ENCODE assay signal across 16 mouse cellular contexts in genomic region chr1:52663228-52663627, GRCm38 (mm10). TPM values are rescaled to one million over a fixed set of nuclear protein-coding genes. Genes with fewer than 3 reads are reported as not detected.
DNase-seq lines count a peak whose midpoint lies in the region; ATAC-seq lines count a peak whose summit lies in the region.
"Had no signal": no experiment of that assay in that cellular context is flagged by ENCODE, and none has a peak within 500 bp of the region (broad histone marks: within the 10 kb centered on the region; RNA-seq: fewer than 3 reads in every experiment).

No protein-coding gene starts in this region.

- H3K9ac ChIP-seq in hindbrain, embryonic 16.5 days (ENCODE audit: low read depth, low read length) = no peak overlapping the region
- no peak overlapping the region for H3K9ac ChIP-seq in forebrain, embryonic 16.5 days (replicated peaks; ENCODE audit: low read depth, low read length)
- H3K9ac ChIP-seq in midbrain, embryonic 15.5 days = no peak overlapping the region
- H3K9ac ChIP-seq: heart, embryonic 13.5 days; limb, embryonic 12.5 days; liver, embryonic 14.5 days had no signal

- no peaks in the 10 kb centered on the region; the same call in 1 of the 2 replicates for H3K36me3 ChIP-seq in hindbrain, embryonic 16.5 days (ENCODE audit: control insufficient read depth, insufficient read depth, low read length)
- H3K36me3 ChIP-seq in hindbrain, embryonic 10.5 days = no peaks in the 10 kb centered on the region
- H3K36me3 ChIP-seq in forebrain, embryonic 16.5 days (ENCODE audit: control insufficient read depth, insufficient read depth) = peaks cover 4% of the 10 kb centered on the region; the same call in 1 of the 2 replicates
- H3K36me3 ChIP-seq in midbrain, embryonic 15.5 days (replicated peaks) = peaks cover 2% of the 10 kb centered on the region; the same call in 1 of the 2 replicates
- H3K36me3 ChIP-seq: limb, embryonic 12.5 days had no signal

- no peak overlapping the region for H3K4me2 ChIP-seq in hindbrain, embryonic 16.5 days (ENCODE audit: low read length)
- no peak overlapping the region for H3K4me2 ChIP-seq in forebrain, embryonic 16.5 days (ENCODE audit: low read length)
- no peak overlapping the region for H3K4me2 ChIP-seq in midbrain, embryonic 15.5 days
- H3K4me2 ChIP-seq: heart, embryonic 13.5 days; limb, embryonic 12.5 days had no signal

- no peaks in the 10 kb centered on the region for H3K27me3 ChIP-seq in hindbrain, embryonic 16.5 days (replicated peaks; ENCODE audit: control insufficient read depth, insufficient read depth, low read length)
- H3K27me3 ChIP-seq in hindbrain, embryonic 10.5 days (ENCODE audit: insufficient read depth, poor library complexity, severe bottlenecking) = no peaks in the 10 kb centered on the region
- no peaks in the 10 kb centered on the region for H3K27me3 ChIP-seq in forebrain, embryonic 16.5 days (replicated peaks; ENCODE audit: control insufficient read depth, insufficient read depth, low read length)
- H3K27me3 ChIP-seq in midbrain, embryonic 15.5 days (replicated peaks) = no peaks in the 10 kb centered on the region
- H3K27me3 ChIP-seq: heart, embryonic 13.5 days; limb, embryonic 12.5 days had no signal

- no peak for DNase-seq in hindbrain, embryonic 10.5 days (ENCODE audit: low spot score)
- peak; percentile 58 to 68 for DNase-seq in left cerebral cortex, adult 18-20 months (ENCODE audit: low spot score in 2 of 2)
- peak; percentile 55 to 72 for DNase-seq in right cerebral cortex, postnatal 10 days (ENCODE audit: low spot score in 2 of 2)
- no peak for DNase-seq in cerebellum, adult 9-11 months
- DNase-seq: cerebellum, postnatal 10 days; heart, postnatal 4 days; kidney, adult 8-10 months; kidney, postnatal 36 days; midbrain, embryonic 14.5 days; thymus, postnatal 25 days had no signal

- WGBS in hindbrain, embryonic 16.5 days = 78% methylated on average over 7 of the region's 7 CpGs
- 94% methylated on average over 7 of the region's 7 CpGs for WGBS in hindbrain, embryonic 10.5 days
- 74% methylated on average over 7 of the region's 7 CpGs for WGBS in forebrain, embryonic 16.5 days
- WGBS in midbrain, embryonic 15.5 days = 85% methylated on average over 7 of the region's 7 CpGs

- 0 out of 2 replicates have a peak, but pooled peaks have one; percentile 37 for ATAC-seq in hindbrain, embryonic 16.5 days
- peak; percentile 76 for ATAC-seq in forebrain, embryonic 16.5 days
- ATAC-seq in midbrain, embryonic 15.5 days (replicated peaks) = no peak

- no peaks in the 10 kb centered on the region for H3K4me1 ChIP-seq in hindbrain, embryonic 16.5 days (ENCODE audit: control insufficient read depth, insufficient read depth, low read depth, low read length)
- no peaks in the 10 kb centered on the region for H3K4me1 ChIP-seq in hindbrain, embryonic 10.5 days (replicated peaks)
- no peaks in the 10 kb centered on the region for H3K4me1 ChIP-seq in forebrain, embryonic 16.5 days (replicated peaks; ENCODE audit: control insufficient read depth, insufficient read depth, low read length)
- no peaks in the 10 kb centered on the region for H3K4me1 ChIP-seq in midbrain, embryonic 15.5 days
- H3K4me1 ChIP-seq: heart, embryonic 13.5 days had no signal

- no peaks in the 10 kb centered on the region for H3K9me3 ChIP-seq in hindbrain, embryonic 16.5 days (ENCODE audit: control insufficient read depth, low read length)
- no peaks in the 10 kb centered on the region for H3K9me3 ChIP-seq in hindbrain, embryonic 10.5 days
- 0 out of 2 replicates have a peak, but pooled peaks cover 4% of the 10 kb centered on the region for H3K9me3 ChIP-seq in forebrain, embryonic 16.5 days (ENCODE audit: control insufficient read depth, low read length)
- H3K9me3 ChIP-seq in midbrain, embryonic 15.5 days = no peaks in the 10 kb centered on the region
- H3K9me3 ChIP-seq: heart, embryonic 13.5 days; limb, embryonic 12.5 days had no signal

- no peak overlapping the region for H3K27ac ChIP-seq in hindbrain, embryonic 16.5 days (ENCODE audit: low read depth, low read length)
- no peak overlapping the region for H3K27ac ChIP-seq in hindbrain, embryonic 10.5 days
- no peak overlapping the region for H3K27ac ChIP-seq in forebrain, embryonic 16.5 days (ENCODE audit: low read length)
- H3K27ac ChIP-seq in midbrain, embryonic 15.5 days = no peak overlapping the region
- H3K27ac ChIP-seq: heart, embryonic 13.5 days; limb, embryonic 12.5 days; liver, embryonic 14.5 days had no signal

- no peak overlapping the region for H3K4me3 ChIP-seq in hindbrain, embryonic 16.5 days (ENCODE audit: low read length)
- H3K4me3 ChIP-seq in hindbrain, embryonic 10.5 days = no peak overlapping the region
- H3K4me3 ChIP-seq in forebrain, embryonic 16.5 days (replicated peaks; ENCODE audit: low read length) = no peak overlapping the region
- H3K4me3 ChIP-seq in midbrain, embryonic 15.5 days = no peak overlapping the region
- H3K4me3 ChIP-seq: heart, embryonic 13.5 days; limb, embryonic 12.5 days had no signal

RNA-seq across cellular contexts. Expression of gene Nemp2, which starts 32.7 kb away (rescaled TPM):
- 5.4 and 5.6 TPM in 2 replicates for polyA plus RNA-seq in hindbrain, embryonic 16.5 days (2015; fragmentation: Nextera tagmentation; extraction: Ambion mirVana)
- 8.4 and 10.5 TPM in 2 replicates for polyA plus RNA-seq in hindbrain, embryonic 10.5 days (2016; fragmentation: Nextera tagmentation; extraction: Ambion mirVana)
- polyA plus RNA-seq in forebrain, embryonic 16.5 days (2015; fragmentation: Nextera tagmentation; extraction: Ambion mirVana) = 9.3 and 9.5 TPM in 2 replicates
- total RNA-seq in left cerebral cortex, adult 18-20 months (2021) = 1 to 10 TPM; 3.5 to 3.9 TPM
- polyA plus RNA-seq in midbrain, embryonic 15.5 days (2015; fragmentation: Nextera tagmentation; extraction: Ambion mirVana) = 5.3 and 5.4 TPM in 2 replicates

Comparison
In these comparisons a context has a peak if more than half of its experiments do, and no peak if none do; other contexts are left out.
1. DNase-seq: peak in left cerebral cortex, adult 18-20 months (2 of 2) and right cerebral cortex, postnatal 10 days (2 of 2); none in hindbrain, embryonic 10.5 days (single experiment) and cerebellum, adult 9-11 months (single experiment).